Mouse (Mus musculus) G1E (cell line): Measurements from ENCODE around the gene Gcnt2. TPM values are rescaled to one million over a fixed set of nuclear protein-coding genes. Genes with fewer than 3 reads are reported as not detected.
A peak's percentile ranks its signal among the peaks of the same experiment; 100 is the strongest.
"Not testable (repeated sequence)": the region's sequence is repeated elsewhere in the genome, so short reads cannot be mapped to it uniquely, and the experiment has no call there.

Source experiments
- ATAC-seq: 2 replicates; pipeline ENCODE4 v1.8.0; 2016; ENCODE audit warnings: mild to moderate bottlenecking; ENCODE audit not compliant: insufficient number of reproducible peaks, poor library complexity, low FRiP score, severe bottlenecking; ENCODE audit errors: extremely low read depth
- DNase-seq: peaks from one replicate; pipeline ENCODE4 v3.0.0; 2012; ENCODE audit warnings: low spot score
- H3K27me3 ChIP-seq: 2 replicates; pipeline ENCODE4 v1.6.1; 2012; ENCODE audit warnings: mild to moderate bottlenecking, low read length, inconsistent platforms; ENCODE audit not compliant: insufficient read depth
- H3K36me3 ChIP-seq: replicated peaks from 2 replicates; pipeline ENCODE3; 2012; ENCODE audit warnings: mild to moderate bottlenecking, inconsistent platforms
- H3K4me1 ChIP-seq: 2 replicates; pipeline ENCODE4 v1.6.1; 2012; ENCODE audit warnings: low read depth, low read length, inconsistent platforms, mixed read lengths; ENCODE audit not compliant: insufficient read depth
- H3K4me3 ChIP-seq: 2 replicates; pipeline ENCODE4 v1.5.1; 2012; ENCODE audit warnings: low read depth, mild to moderate bottlenecking, inconsistent platforms, low read length, moderate library complexity, mixed read lengths
- H3K9me3 ChIP-seq: replicated peaks from 2 replicates; pipeline ENCODE4 v1.6.1; 2012; ENCODE audit warnings: inconsistent platforms
- CTCF ChIP-seq: IDR thresholded peaks from 2 replicates; pipeline ENCODE4 v1.5.1; 2012; ENCODE audit warnings: low read depth, low read length, inconsistent platforms, mixed read lengths
- GATA1 ChIP-seq: IDR thresholded peaks from 2 replicates; pipeline ENCODE4 v1.6.1; 2012; ENCODE audit warnings: borderline replicate concordance, low read length, inconsistent platforms, mixed read lengths
- GATA2 ChIP-seq: IDR thresholded peaks from 2 replicates; pipeline ENCODE4 v1.6.1; 2012; ENCODE audit warnings: low read depth, low read length, inconsistent platforms, borderline replicate concordance
- POLR2AphosphoS5 ChIP-seq: IDR thresholded peaks from 2 replicates; pipeline ENCODE4 v1.6.1; 2012; ENCODE audit warnings: low read depth, low read length, inconsistent platforms; ENCODE audit not compliant: insufficient replicate concordance
- TAL1 ChIP-seq: conservative IDR thresholded peaks from 2 replicates; pipeline ENCODE4 v1.6.1; 2012; ENCODE audit warnings: low read depth, low read length, inconsistent platforms, mixed read lengths
- polyA plus RNA-seq: library from polyadenylated mRNA; stranded (reverse); fragments of >175 nt; gene quantifications from 2 replicates; pipeline ENCODE4 v1.2.3, GENCODE M21; 2012
- total RNA-seq, 2 experiments: library from RNA; stranded (forward) in 1 of 2; stranded (reverse) in 1 of 2; fragments of 200-1000 nt in 1 of 2; fragments of >200 nt in 1 of 2; fragmentation: Nextera tagmentation in 1 of 2; gene quantifications; 2 replicates each; pipeline ENCODE4 v1.2.3; 2014 to 2017

Gcnt2 gene
- total and polyA plus RNA-seq, 3 experiments = 0.71 TPM; not detected in 2

GRCm38 (mm10) chr13:40988418-40988817, 128.9 kb downstream of the Gcnt2 start:
- no peak for TF ChIP-seq GATA1
- TF ChIP-seq TAL1 = no peak
- TF ChIP-seq CTCF = no peak
- TF ChIP-seq POLR2AphosphoS5 = no peak
- TF ChIP-seq GATA2 = no peak
- DNase-seq (no peak), ATAC-seq (no peak)
- Histone ChIP-seq H3K36me3 (no peaks in the 10 kb centered on the region), H3K4me1 (peaks cover 4% of the 10 kb centered on the region), H3K27me3 (no peaks in the 10 kb centered on the region), H3K4me3 (no peak overlapping the region), H3K9me3 (no peaks in the 10 kb centered on the region)

GRCm38 (mm10) chr13:40994487-40995263, 135.1 kb downstream of the Gcnt2 start:
- Histone ChIP-seq H3K36me3 (no peaks in the 10 kb centered on the region), H3K27me3 (no peaks in the 10 kb centered on the region), H3K4me1 (peaks cover 12% of the 10 kb centered on the region), H3K4me3 (no peak overlapping the region), H3K9me3 (no peaks in the 10 kb centered on the region)
- DNase-seq (no peak), ATAC-seq (peak; percentile 28; the same call in 1 of the 2 replicates)
- TF ChIP-seq POLR2AphosphoS5 = no peak
- TF ChIP-seq TAL1 = no peak
- TF ChIP-seq GATA1 = no peak
- TF ChIP-seq GATA2 = no peak
- TF ChIP-seq CTCF = no peak

- H3K27me3 ChIP-seq, ATAC-seq, H3K4me3 ChIP-seq, DNase-seq, H3K9me3 ChIP-seq: not testable (repeated sequence)
- H3K36me3 ChIP-seq = peaks cover 10% of the 10 kb centered on the region
- peaks cover 33% of the 10 kb centered on the region for H3K4me1 ChIP-seq
These were observed 139.0 kb downstream of the Gcnt2 start for GRCm38 (mm10) chr13:40998537-40998936.

GRCm38 (mm10) chr13:41000140-41000925, 140.8 kb downstream of the Gcnt2 start:
- H3K27me3 ChIP-seq = no peaks in the 10 kb centered on the region
- DNase-seq (peak; percentile 6), ATAC-seq (no peak)
- peaks cover 28% of the 10 kb centered on the region for H3K36me3 ChIP-seq
- peak overlapping the region; percentile 98 for H3K4me3 ChIP-seq
- peaks cover 30% of the 10 kb centered on the region for H3K4me1 ChIP-seq
- H3K9me3 ChIP-seq = no peaks in the 10 kb centered on the region
- no peak for TF ChIP-seq GATA2
- TF ChIP-seq TAL1 = no peak
- no peak for TF ChIP-seq GATA1

GRCm38 (mm10) chr13:41000926-41001639, 141.5 kb downstream of the Gcnt2 start, which contains the start of gene Pak1ip1:
TSS of gene Pak1ip1 (plus strand) at chr13:41001023.
- DNase-seq = peak; percentile 89
- H3K9me3 ChIP-seq = no peaks in the 10 kb centered on the region
- peak within 1 kb of the TSS; percentile 98 for H3K4me3 ChIP-seq
- no peak for TF ChIP-seq POLR2AphosphoS5
- no peak for TF ChIP-seq CTCF
- no peak for TF ChIP-seq TAL1
- peaks cover 32% of the 10 kb centered on the region for H3K4me1 ChIP-seq
- no peaks in the 10 kb centered on the region for H3K27me3 ChIP-seq
- H3K36me3 ChIP-seq = peaks cover 35% of the 10 kb centered on the region
- ATAC-seq = peak; percentile 91

GRCm38 (mm10) chr13:41002001-41002400, 142.4 kb downstream of the Gcnt2 start:
- Histone ChIP-seq H3K4me1 (peaks cover 32% of the 10 kb centered on the region), H3K9me3 (no peaks in the 10 kb centered on the region), H3K36me3 (peaks cover 44% of the 10 kb centered on the region), H3K27me3 (no peaks in the 10 kb centered on the region), H3K4me3 (peak overlapping the region; percentile 98)
- DNase-seq (no peak), ATAC-seq (no peak)
- TF ChIP-seq CTCF (no peak), TAL1 (no peak), GATA2 (no peak), GATA1 (no peak), POLR2AphosphoS5 (no peak)
